Mouse (Mus musculus) neural tube, embryonic 13.5 days (tissue): Measurements from ENCODE around the gene Ppp1r13l. TPM values are rescaled to one million over a fixed set of nuclear protein-coding genes. Genes with fewer than 3 reads are reported as not detected.

Experiments
- ATAC-seq: fragments of 200-750 bp; cut with Nextera tagmentation; 2 replicates; pipeline ENCODE4 v1.8.0; 2017; ENCODE audit warnings: low read depth, mild to moderate bottlenecking, moderate TSS enrichment, moderate library complexity
- H3K27ac ChIP-seq: fragments of 300-500 bp; sonication (generic); replicated peaks from 2 replicates; pipeline ENCODE4 v1.5.1; 2015; ENCODE audit warnings: moderate library complexity, mild to moderate bottlenecking, inconsistent platforms
- H3K27me3 ChIP-seq: fragments of 300-500 bp; sonication (generic); 2 replicates; pipeline ENCODE4 v1.6.1; 2015; ENCODE audit warnings: mild to moderate bottlenecking, inconsistent platforms
- H3K36me3 ChIP-seq: fragments of 300-500 bp; sonication (generic); 2 replicates; pipeline ENCODE4 v1.6.1; 2015; ENCODE audit warnings: mild to moderate bottlenecking, inconsistent platforms
- H3K4me1 ChIP-seq: fragments of 300-500 bp; sonication (generic); replicated peaks from 2 replicates; pipeline ENCODE4 v1.6.1; 2015; ENCODE audit warnings: inconsistent platforms
- H3K4me2 ChIP-seq: fragments of 300-500 bp; sonication (generic); 2 replicates; pipeline ENCODE4 v1.6.1; 2015; ENCODE audit warnings: inconsistent platforms, mild to moderate bottlenecking, moderate library complexity
- H3K4me3 ChIP-seq: fragments of 300-500 bp; sonication (generic); 2 replicates; pipeline ENCODE4 v1.5.1; 2015; ENCODE audit warnings: mild to moderate bottlenecking, inconsistent platforms
- H3K9ac ChIP-seq: fragments of 300-500 bp; sonication (generic); 2 replicates; pipeline ENCODE4 v1.6.1; 2015; ENCODE audit warnings: moderate library complexity, mild to moderate bottlenecking, inconsistent platforms
- H3K9me3 ChIP-seq: fragments of 300-500 bp; sonication (generic); 2 replicates; pipeline ENCODE4 v1.6.1; 2016; ENCODE audit warnings: inconsistent platforms
- WGBS: fragments of 180-500 bp; shearing (Covaris S2); methylation state at CpG from one replicate; pipeline ENCODE4 v1.1.7; 2015; 5-methylcytosine and 5-hydroxymethylcytosine counted together
- polyA plus RNA-seq: library from polyadenylated mRNA; unstranded; fragments of >200 nt; fragmentation: Nextera tagmentation; extraction: Ambion mirVana; gene quantifications from 2 replicates; pipeline ENCODE4 v1.2.1, GENCODE M21; 2015

Ppp1r13l gene
- polyA plus RNA-seq: 1.2 and 3.4 TPM in 2 replicates

DNA sequence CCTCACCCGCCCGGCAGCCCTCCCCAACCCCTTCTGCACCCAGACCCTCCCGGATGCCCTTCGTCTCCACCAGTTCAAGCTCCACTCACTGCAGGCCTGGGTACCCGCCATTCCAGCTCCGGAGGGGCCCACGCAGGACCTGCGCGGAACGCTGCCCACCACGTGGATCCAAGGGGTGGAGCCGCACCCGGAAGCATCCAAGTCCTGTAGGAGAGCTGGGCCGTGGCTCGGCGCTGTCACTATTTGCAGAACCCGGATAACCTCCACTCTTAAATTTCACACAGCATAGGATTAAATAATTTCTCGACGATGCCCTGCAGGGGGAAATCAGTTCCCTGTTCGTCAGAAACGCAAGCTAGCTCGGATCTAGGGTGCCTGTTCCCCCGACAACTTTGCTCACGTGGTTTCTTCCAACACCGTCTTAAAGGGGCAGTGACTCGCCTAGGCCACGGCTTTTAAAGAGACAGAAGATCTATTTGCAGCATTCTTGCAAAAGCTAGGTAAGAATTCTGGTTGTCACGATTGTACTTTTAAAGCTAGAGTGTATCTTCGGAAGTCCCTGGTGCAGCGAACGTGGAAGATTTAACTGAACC is at the start of gene Ppp1r13l, which contains the start of gene Cd3eap:
Gene Ppp1r13l (plus strand): TSS at position 451 of the 593 bp plus-strand sequence.
Gene Cd3eap (minus strand): TSS at position 185 of the 593 bp plus-strand sequence.
- peaks cover 41% of the 10 kb centered on the region for H3K4me1 ChIP-seq
- H3K27me3 ChIP-seq: peaks cover 11% of the 10 kb centered on the region; the same call in 1 of the 2 replicates
- H3K9me3 ChIP-seq: no peaks in the 10 kb centered on the region
- WGBS: under 1% methylated on average over 31 of the region's 31 CpGs
- H3K4me3 ChIP-seq: peak within 1 kb of the TSS; percentile 72
- peak within 1 kb of the TSS; percentile 83 for H3K9ac ChIP-seq
- peak; percentile 77 for ATAC-seq
- peak within 1 kb of the TSS; percentile 95 for H3K4me2 ChIP-seq
- 0 out of 2 replicates have a peak within 1 kb of the TSS, but pooled peaks have one; percentile 11 for H3K27ac ChIP-seq
- peaks cover 32% of the 10 kb centered on the region for H3K36me3 ChIP-seq

DNA sequence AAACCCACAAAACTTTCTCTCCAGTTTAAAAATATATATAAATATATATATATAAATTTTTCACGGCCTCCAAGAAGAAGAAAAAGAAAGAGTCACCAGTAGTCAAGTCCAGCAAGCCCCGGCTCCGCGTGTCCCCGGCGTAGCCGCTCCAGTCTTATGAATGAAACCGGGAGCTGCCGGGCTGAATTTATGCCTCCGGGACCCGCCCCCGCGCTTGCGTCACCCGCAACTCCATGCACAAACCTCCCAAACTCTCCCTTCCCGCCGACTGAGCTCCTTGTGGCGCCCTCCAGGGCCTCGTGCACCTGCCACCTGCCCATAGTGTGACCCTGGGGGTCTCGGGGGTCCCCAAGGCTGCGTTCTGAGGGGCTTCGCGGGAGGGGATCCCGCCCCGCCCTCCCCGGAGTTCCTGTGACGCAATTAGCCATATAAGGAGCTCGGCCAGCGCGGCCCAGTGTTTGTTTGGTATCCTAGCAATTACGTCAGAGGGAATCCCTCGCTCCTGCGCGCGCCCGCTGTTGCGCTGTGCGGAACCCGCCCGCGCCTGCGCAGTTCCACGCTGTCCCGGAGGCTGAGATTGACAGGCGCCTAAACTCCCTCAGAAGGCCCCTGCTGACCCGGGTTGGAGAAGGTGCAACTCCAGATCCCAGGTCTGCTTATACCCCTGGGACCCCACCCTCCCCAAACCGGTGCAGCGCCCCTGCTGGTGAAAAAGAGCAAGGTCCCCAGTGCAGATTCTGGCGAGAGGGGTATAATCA is 49.5 kb upstream of the Ppp1r13l start, which contains the start of gene Fosb:
Gene Fosb (minus strand): TSS at position 168 of the 758 bp plus-strand sequence.
- H3K4me1 ChIP-seq: peaks cover 29% of the 10 kb centered on the region
- no peaks in the 10 kb centered on the region for H3K36me3 ChIP-seq
- H3K27ac ChIP-seq: no peak within 1 kb of the TSS
- H3K4me2 ChIP-seq: peak within 1 kb of the TSS; percentile 96
- no peaks in the 10 kb centered on the region for H3K9me3 ChIP-seq
- ATAC-seq: peak; percentile 77
- H3K4me3 ChIP-seq: peak within 1 kb of the TSS; percentile 61
- under 1% methylated on average over 48 of the region's 49 CpGs for WGBS
- H3K9ac ChIP-seq: peak within 1 kb of the TSS; percentile 75
- peaks cover 57% of the 10 kb centered on the region for H3K27me3 ChIP-seq

GRCm38 (mm10) chr7:19311991-19312390 is 47.6 kb upstream of the Ppp1r13l start:
- H3K4me3 ChIP-seq: no peak overlapping the region
- H3K27me3 ChIP-seq: peaks cover 47% of the 10 kb centered on the region
- no peak overlapping the region for H3K27ac ChIP-seq
- no peaks in the 10 kb centered on the region for H3K9me3 ChIP-seq
- WGBS: 46% methylated on average over 4 of the region's 4 CpGs
- H3K36me3 ChIP-seq: no peaks in the 10 kb centered on the region
- no peak for ATAC-seq
- H3K4me1 ChIP-seq: peaks cover 26% of the 10 kb centered on the region
- no peak overlapping the region for H3K4me2 ChIP-seq
- H3K9ac ChIP-seq: no peak overlapping the region

DNA sequence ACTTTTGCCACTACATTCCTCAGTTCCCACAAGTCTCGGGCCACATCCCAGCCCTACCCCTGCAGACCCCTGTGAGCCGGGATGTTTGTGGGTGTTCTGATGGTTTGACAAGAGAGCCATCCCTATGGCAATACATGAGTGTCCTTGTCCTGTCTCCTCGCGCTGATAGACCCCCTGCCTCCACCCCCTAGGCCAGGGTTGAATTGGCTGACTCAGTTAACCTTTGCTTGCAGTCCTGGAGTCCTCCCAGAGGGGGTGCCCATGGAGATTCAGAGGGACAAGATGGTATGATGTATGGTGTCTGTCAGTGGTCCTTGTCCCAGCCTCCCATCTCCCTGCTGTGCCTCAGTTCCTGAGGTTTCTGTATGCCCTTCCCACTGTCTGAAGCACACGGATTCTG is 45.5 kb upstream of the Ppp1r13l start:
- WGBS: 51% methylated on average over 5 of the region's 5 CpGs
- H3K9ac ChIP-seq: no peak overlapping the region
- peaks cover 13% of the 10 kb centered on the region for H3K4me1 ChIP-seq
- H3K4me3 ChIP-seq: no peak overlapping the region
- ATAC-seq: no peak
- H3K27me3 ChIP-seq: peaks cover 62% of the 10 kb centered on the region
- H3K4me2 ChIP-seq: no peak overlapping the region
- H3K9me3 ChIP-seq: no peaks in the 10 kb centered on the region
- no peak overlapping the region for H3K27ac ChIP-seq
- H3K36me3 ChIP-seq: no peaks in the 10 kb centered on the region

DNA sequence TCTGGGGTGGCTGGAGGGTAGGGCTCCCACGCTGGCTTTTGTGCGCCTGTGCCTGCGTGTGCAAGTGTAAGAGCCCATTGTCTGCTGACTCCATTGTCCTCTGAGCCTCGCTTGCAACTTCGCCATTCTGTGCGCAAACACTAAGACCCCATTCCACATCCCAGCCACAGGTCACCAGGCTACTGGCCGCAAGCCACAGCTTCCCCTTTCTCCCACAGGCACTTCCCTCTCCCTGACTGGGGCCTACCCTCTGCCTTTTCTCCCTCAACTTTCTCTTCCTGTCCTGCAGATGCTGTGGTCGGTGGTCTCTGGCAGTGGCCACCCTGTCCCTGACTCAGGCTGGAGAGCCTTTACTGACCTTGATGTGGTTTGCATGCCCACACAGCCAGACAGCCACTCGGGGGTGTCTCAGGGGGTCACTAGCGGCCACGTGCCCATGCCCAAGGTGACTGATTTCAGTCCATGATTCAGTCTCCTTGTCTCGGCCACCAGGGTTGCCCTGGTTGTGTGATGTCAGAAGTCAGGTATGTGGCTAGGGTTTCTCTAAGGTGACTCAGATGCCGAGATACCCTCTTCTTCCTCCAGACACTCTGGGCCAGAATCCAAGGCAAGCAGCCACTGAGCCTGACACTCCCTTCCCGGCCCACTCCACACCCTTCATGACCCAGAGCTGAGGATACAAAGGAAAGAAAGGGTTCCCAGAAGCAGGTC is 42.9 kb upstream of the Ppp1r13l start:
- H3K4me2 ChIP-seq: no peak overlapping the region
- H3K9ac ChIP-seq: no peak overlapping the region
- ATAC-seq: no peak
- H3K9me3 ChIP-seq: no peaks in the 10 kb centered on the region
- H3K27me3 ChIP-seq: peaks cover 57% of the 10 kb centered on the region
- WGBS: 44% methylated on average over 14 of the region's 14 CpGs
- H3K27ac ChIP-seq: no peak overlapping the region
- H3K4me3 ChIP-seq: no peak overlapping the region
- no peaks in the 10 kb centered on the region for H3K36me3 ChIP-seq
- H3K4me1 ChIP-seq: peaks cover 16% of the 10 kb centered on the region

GRCm38 (mm10) chr7:19318201-19318600 is 41.3 kb upstream of the Ppp1r13l start:
- Histone ChIP-seq H3K9me3 (no peaks in the 10 kb centered on the region), H3K4me2 (no peak overlapping the region), H3K4me1 (peaks cover 16% of the 10 kb centered on the region), H3K36me3 (no peaks in the 10 kb centered on the region), H3K4me3 (no peak overlapping the region), H3K9ac (no peak overlapping the region), H3K27me3 (peaks cover 52% of the 10 kb centered on the region), H3K27ac (no peak overlapping the region)
- no peak for ATAC-seq
- 71% methylated on average over 2 of the region's 2 CpGs for WGBS

- Histone ChIP-seq H3K4me1 (peaks cover 16% of the 10 kb centered on the region), H3K9ac (no peak overlapping the region), H3K9me3 (no peaks in the 10 kb centered on the region), H3K4me3 (no peak overlapping the region), H3K4me2 (no peak overlapping the region), H3K27me3 (peaks cover 47% of the 10 kb centered on the region), H3K27ac (no peak overlapping the region), H3K36me3 (no peaks in the 10 kb centered on the region)
- 81% methylated on average over 7 of the region's 7 CpGs for WGBS
- ATAC-seq: no peak
Measured at GRCm38 (mm10) chr7:19318676-19319075, 40.9 kb upstream of the Ppp1r13l start.

DNA sequence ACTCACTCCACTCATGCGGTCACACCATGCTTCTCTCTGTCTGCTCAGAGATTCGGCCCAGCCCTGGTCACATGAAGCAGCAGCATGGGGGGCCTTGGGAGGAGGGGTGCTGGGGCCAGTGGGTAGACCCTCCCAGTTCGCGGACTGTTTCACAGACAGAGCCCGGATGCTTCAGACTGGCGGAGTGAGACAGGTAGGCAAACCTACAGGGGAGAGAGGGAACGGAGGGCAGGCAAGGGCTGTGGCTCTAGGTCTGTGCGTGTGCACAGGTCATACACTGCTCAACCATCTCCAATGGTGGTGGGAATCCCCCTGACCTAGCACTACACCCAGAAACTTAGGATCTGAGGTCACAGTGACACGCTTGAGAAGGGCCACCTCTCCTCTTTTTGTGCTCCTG is 40.1 kb upstream of the Ppp1r13l start:
- H3K4me3 ChIP-seq: peak overlapping the region; percentile 47
- WGBS: 21% methylated on average over 9 of the region's 9 CpGs

GRCm38 (mm10) chr7:19319906-19320305 is 39.6 kb upstream of the Ppp1r13l start:
- peaks cover 37% of the 10 kb centered on the region for H3K27me3 ChIP-seq
- peak overlapping the region; percentile 70 for H3K4me2 ChIP-seq
- no peaks in the 10 kb centered on the region for H3K36me3 ChIP-seq
- H3K27ac ChIP-seq: peak overlapping the region; percentile 52; the same call in 1 of the 2 replicates
- peak; percentile 93 for ATAC-seq
- peak overlapping the region; percentile 67 for H3K9ac ChIP-seq
- H3K4me1 ChIP-seq: peaks cover 16% of the 10 kb centered on the region
- no peaks in the 10 kb centered on the region for H3K9me3 ChIP-seq
- H3K4me3 ChIP-seq: peak overlapping the region; percentile 47
- WGBS: under 1% methylated on average over 41 of the region's 41 CpGs

More for the DNA sequence above, 40.1 kb upstream of the Ppp1r13l start:
- Histone ChIP-seq H3K36me3 (no peaks in the 10 kb centered on the region), H3K9me3 (no peaks in the 10 kb centered on the region), H3K4me1 (peaks cover 16% of the 10 kb centered on the region), H3K4me2 (peak overlapping the region; percentile 70), H3K9ac (peak overlapping the region; percentile 67), H3K27ac (no peak overlapping the region), H3K27me3 (peaks cover 42% of the 10 kb centered on the region)
- ATAC-seq: peak; percentile 82

DNA sequence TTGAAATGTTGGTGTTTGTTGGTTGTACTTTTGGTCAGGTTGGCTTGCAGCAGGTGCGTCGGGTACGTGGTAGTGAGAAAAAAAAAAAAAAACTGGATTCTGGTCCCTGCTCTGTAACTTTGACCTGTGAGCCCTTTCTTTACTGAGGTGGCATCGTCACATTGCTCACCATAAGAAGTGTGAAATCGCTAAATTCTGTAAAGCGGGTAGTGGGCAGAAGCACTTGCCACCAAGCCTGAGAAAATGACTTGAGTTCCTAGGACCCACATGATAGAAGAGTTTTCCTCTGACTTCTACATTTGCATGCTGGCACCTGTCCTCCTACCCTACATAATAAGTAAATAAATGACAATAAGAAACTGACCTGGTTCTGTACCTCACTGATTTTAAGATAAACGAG is 38.9 kb upstream of the Ppp1r13l start:
- Histone ChIP-seq H3K36me3 (no peaks in the 10 kb centered on the region), H3K27ac (peak overlapping the region; percentile 52; the same call in 1 of the 2 replicates)

DNA sequence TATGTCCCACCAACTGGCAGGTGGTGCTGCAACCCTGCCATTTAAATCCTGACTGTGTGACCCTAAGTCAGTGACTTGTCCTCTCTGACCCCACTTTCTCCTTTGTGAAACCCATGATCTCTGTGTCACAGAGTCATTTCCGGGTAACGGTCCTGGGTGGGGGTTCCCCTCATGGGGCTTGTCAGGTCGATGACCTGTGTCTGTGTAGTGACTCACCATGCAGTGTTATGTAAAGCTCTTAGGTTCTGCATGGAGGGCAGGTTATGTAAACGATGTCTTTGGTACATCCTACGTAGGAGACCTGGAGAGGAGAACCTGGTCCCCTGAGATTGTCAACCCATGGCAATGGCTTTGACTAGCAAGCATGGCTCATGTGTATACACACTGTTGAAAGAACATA is 38.1 kb upstream of the Ppp1r13l start:
- peaks cover 20% of the 10 kb centered on the region for H3K4me1 ChIP-seq
- H3K27me3 ChIP-seq: peaks cover 27% of the 10 kb centered on the region
- H3K4me3 ChIP-seq: no peak overlapping the region
- no peak overlapping the region for H3K4me2 ChIP-seq
- H3K9ac ChIP-seq: no peak overlapping the region
- no peak for ATAC-seq
- WGBS: 67% methylated on average over 5 of the region's 5 CpGs
- no peak overlapping the region for H3K27ac ChIP-seq
- no peaks in the 10 kb centered on the region for H3K9me3 ChIP-seq
- H3K36me3 ChIP-seq: no peaks in the 10 kb centered on the region

More for the DNA sequence above, 38.9 kb upstream of the Ppp1r13l start:
- ATAC-seq: no peak
- H3K4me2 ChIP-seq: peak overlapping the region; percentile 70
- no peaks in the 10 kb centered on the region for H3K9me3 ChIP-seq
- peaks cover 16% of the 10 kb centered on the region for H3K4me1 ChIP-seq
- 37% methylated on average over 7 of the region's 7 CpGs for WGBS
- 0 out of 2 replicates have a peak overlapping the region, but pooled peaks have one; percentile 55 for H3K9ac ChIP-seq
- peak overlapping the region; percentile 47; the same call in 1 of the 2 replicates for H3K4me3 ChIP-seq
- peaks cover 31% of the 10 kb centered on the region for H3K27me3 ChIP-seq

- no peak for ATAC-seq
- peaks cover 23% of the 10 kb centered on the region for H3K27me3 ChIP-seq
- no peaks in the 10 kb centered on the region for H3K36me3 ChIP-seq
- no peak overlapping the region for H3K27ac ChIP-seq
- no peak overlapping the region for H3K9ac ChIP-seq
- H3K9me3 ChIP-seq: no peaks in the 10 kb centered on the region
- 58% methylated on average over 9 of the region's 9 CpGs for WGBS
- no peak overlapping the region for H3K4me2 ChIP-seq
- H3K4me1 ChIP-seq: peaks cover 30% of the 10 kb centered on the region
- H3K4me3 ChIP-seq: no peak overlapping the region
Measured at GRCm38 (mm10) chr7:19322489-19322888, 37.1 kb upstream of the Ppp1r13l start.
